8 mouse cellular contexts compared by ENCODE assay signal in genomic region chr13:98317246-98317677, GRCm38 (mm10). TPM values are rescaled to one million over a fixed set of nuclear protein-coding genes. Genes with fewer than 3 reads are reported as not detected.
DNase-seq lines count a peak whose midpoint lies in the region; ATAC-seq and TF ChIP-seq lines count a peak whose summit lies in the region.

No protein-coding gene starts in this region.

- H3K27me3 ChIP-seq in spleen, adult 2 months (ENCODE audit: control insufficient read depth, insufficient read depth, low read length) = no peaks in the 10 kb centered on the region
- no peaks in the 10 kb centered on the region for H3K27me3 ChIP-seq in limb, embryonic 13.5 days
- H3K27me3 ChIP-seq in small intestine, adult 2 months (ENCODE audit: control insufficient read depth, insufficient read depth, low read length) = no peaks in the 10 kb centered on the region

- peak overlapping the region; percentile 76 for H3K4me2 ChIP-seq in limb, embryonic 13.5 days (replicated peaks)

- peak overlapping the region; percentile 99 for H3K9ac ChIP-seq in limb, embryonic 13.5 days

- no peak for ATAC-seq in limb, embryonic 13.5 days (ENCODE audit: low FRiP score, low read depth)

- 2% methylated on average over 16 of the region's 16 CpGs for WGBS in spleen, adult 2 months
- 3% methylated on average over 16 of the region's 16 CpGs for WGBS in limb, embryonic 13.5 days
- WGBS in small intestine, adult 2 months = under 1% methylated on average over 16 of the region's 16 CpGs

- no peak for TF ChIP-seq POLR2A in spleen, adult 2 months (IDR thresholded peaks at IDR 0.05; ENCODE audit: low read depth, low read length)
- no peak for TF ChIP-seq POLR2A in small intestine, adult 2 months (IDR thresholded peaks at IDR 0.05; ENCODE audit: low read depth, low read length)

- H3K27ac ChIP-seq in spleen, adult 2 months (ENCODE audit: insufficient read depth, low read length) = peak overlapping the region; percentile 65
- H3K27ac ChIP-seq in limb, embryonic 13.5 days = peak overlapping the region; percentile 93
- peak overlapping the region; percentile 57 for H3K27ac ChIP-seq in small intestine, adult 2 months (ENCODE audit: insufficient read depth, low read depth, low read length)

- TF ChIP-seq CTCF in spleen, adult 2 months (IDR thresholded peaks at IDR 0.05; ENCODE audit: extremely low read depth, insufficient read depth, insufficient read length, insufficient replicate concordance) = no peak
- TF ChIP-seq CTCF in small intestine, adult 2 months (IDR thresholded peaks at IDR 0.05; ENCODE audit: extremely low read depth, insufficient read length, insufficient replicate concordance, low read depth, low read length) = no peak

- peaks cover 7% of the 10 kb centered on the region for H3K36me3 ChIP-seq in spleen, adult 2 months (ENCODE audit: control insufficient read depth, insufficient read depth, low read length)
- H3K36me3 ChIP-seq in limb, embryonic 13.5 days = peaks cover 14% of the 10 kb centered on the region
- H3K36me3 ChIP-seq in small intestine, adult 2 months (ENCODE audit: control insufficient read depth, insufficient read depth, low read length) = peaks cover 14% of the 10 kb centered on the region

- H3K9me3 ChIP-seq in limb, embryonic 13.5 days = no peaks in the 10 kb centered on the region

- peaks cover 2% of the 10 kb centered on the region; the same call in 1 of the 2 replicates for H3K4me1 ChIP-seq in spleen, adult 2 months (ENCODE audit: control insufficient read depth, insufficient read depth, insufficient read length)
- H3K4me1 ChIP-seq in limb, embryonic 13.5 days = peaks cover 19% of the 10 kb centered on the region
- H3K4me1 ChIP-seq in small intestine, adult 2 months (ENCODE audit: control insufficient read depth, insufficient read depth, insufficient read length, low read length) = no peaks in the 10 kb centered on the region

- DNase-seq in adrenal gland, postnatal 14 days = peak; percentile 18
- no peak for DNase-seq in adrenal gland, adult 2 months
- no peak for DNase-seq in spleen, adult 2 months (ENCODE audit: low read depth in 1 of 2, low spot score in 2 of 2)
- no peak for DNase-seq in spleen, postnatal 36 days (ENCODE audit: low spot score in 2 of 2)
- no peak for DNase-seq in cerebellum, adult 11-12 months
- no peak for DNase-seq in adrenal gland, adult (ENCODE audit: inconsistent age in 2 of 2, low spot score in 1 of 2)

- H3K4me3 ChIP-seq in spleen, adult 2 months (ENCODE audit: extremely low read depth, insufficient read depth, insufficient read length) = peak overlapping the region; percentile 95
- peak overlapping the region; percentile 97 for H3K4me3 ChIP-seq in limb, embryonic 13.5 days
- peak overlapping the region; percentile 74 for H3K4me3 ChIP-seq in small intestine, adult 2 months (ENCODE audit: low read depth, low read length)

RNA-seq across cellular contexts. Expression of gene Btf3, which starts 0.5 kb away (rescaled TPM):
- 364 and 430 TPM in 2 replicates for total RNA-seq in adrenal gland, postnatal 14 days (2021)
- total RNA-seq in adrenal gland, adult 2 months (2021) = 100 to 1,000 TPM; 331 to 381 TPM
- 20.2 and 21.6 TPM in 2 replicates for polyA plus RNA-seq in adrenal gland, adult 2 months (2012; rRNA removed)
- polyA plus RNA-seq in spleen, adult 2 months (2012; rRNA removed) = 83.0 and 90.3 TPM in 2 replicates
- 728 and 732 TPM in 2 replicates for polyA plus RNA-seq in limb, embryonic 13.5 days (2015; fragmentation: Nextera tagmentation; extraction: Ambion mirVana)
- polyA plus RNA-seq in small intestine, adult 2 months (2012; rRNA removed) = 37.8 and 80.5 TPM in 2 replicates

RNA-seq across cellular contexts. Expression of gene Foxd1, which starts 36.8 kb away (rescaled TPM):
- 0.75 and 0.82 TPM in 2 replicates for total RNA-seq in adrenal gland, postnatal 14 days (2021)
- total RNA-seq in adrenal gland, adult 2 months (2021) = 1 to 10 TPM in 1 of 2 experiments, under 1 TPM in 1; 0.26 to 1.4 TPM
- 1.6 and 2.5 TPM in 2 replicates for polyA plus RNA-seq in adrenal gland, adult 2 months (2012; rRNA removed)
- not detected in 2 replicates for polyA plus RNA-seq in spleen, adult 2 months (2012; rRNA removed)
- polyA plus RNA-seq in limb, embryonic 13.5 days (2015; fragmentation: Nextera tagmentation; extraction: Ambion mirVana) = 0.19 TPM in 2 replicates
- not detected in 2 replicates for polyA plus RNA-seq in small intestine, adult 2 months (2012; rRNA removed)

RNA-seq across cellular contexts. Expression of gene Gm21976, which starts 37.6 kb away (rescaled TPM):
- total RNA-seq in adrenal gland, postnatal 14 days (2021) = not detected in 2 replicates
- not detected for total RNA-seq in adrenal gland, adult 2 months (2021)
- polyA plus RNA-seq in adrenal gland, adult 2 months (2012; rRNA removed) = not detected in 2 replicates
- not detected in 2 replicates for polyA plus RNA-seq in spleen, adult 2 months (2012; rRNA removed)
- not detected in 2 replicates for polyA plus RNA-seq in limb, embryonic 13.5 days (2015; fragmentation: Nextera tagmentation; extraction: Ambion mirVana)
- not detected in 2 replicates for polyA plus RNA-seq in small intestine, adult 2 months (2012; rRNA removed)

RNA-seq across cellular contexts. Expression of gene Ankra2, which starts 54.4 kb away (rescaled TPM):
- 22.0 and 26.4 TPM in 2 replicates for total RNA-seq in adrenal gland, postnatal 14 days (2021)
- total RNA-seq in adrenal gland, adult 2 months (2021) = 10 to 100 TPM; 22.0 to 24.7 TPM
- polyA plus RNA-seq in adrenal gland, adult 2 months (2012; rRNA removed) = 12.2 and 15.4 TPM in 2 replicates
- 7.5 and 8.9 TPM in 2 replicates for polyA plus RNA-seq in spleen, adult 2 months (2012; rRNA removed)
- polyA plus RNA-seq in limb, embryonic 13.5 days (2015; fragmentation: Nextera tagmentation; extraction: Ambion mirVana) = 22.0 and 22.3 TPM in 2 replicates
- polyA plus RNA-seq in small intestine, adult 2 months (2012; rRNA removed) = 3.6 and 6.4 TPM in 2 replicates

RNA-seq across cellular contexts. Expression of gene Utp15, which starts 54.4 kb away (rescaled TPM):
- 15.7 and 19.0 TPM in 2 replicates for total RNA-seq in adrenal gland, postnatal 14 days (2021)
- 10 to 100 TPM; 16.1 to 18.7 TPM for total RNA-seq in adrenal gland, adult 2 months (2021)
- 2.1 and 2.5 TPM in 2 replicates for polyA plus RNA-seq in adrenal gland, adult 2 months (2012; rRNA removed)
- polyA plus RNA-seq in spleen, adult 2 months (2012; rRNA removed) = 5.3 and 5.6 TPM in 2 replicates
- 32.9 and 33.8 TPM in 2 replicates for polyA plus RNA-seq in limb, embryonic 13.5 days (2015; fragmentation: Nextera tagmentation; extraction: Ambion mirVana)
- 0.65 and 1.3 TPM in 2 replicates for polyA plus RNA-seq in small intestine, adult 2 months (2012; rRNA removed)
